Mouse (Mus musculus) small intestine, adult 2 months (tissue): ENCODE data around the gene Cdh1. TPM values are rescaled to one million over a fixed set of nuclear protein-coding genes. Genes with fewer than 3 reads are reported as not detected.

Source experiments
- H3K27ac ChIP-seq: fragments of 200-500 bp; 2 replicates; pipeline ENCODE4 v1.5.1; 2012; ENCODE audit warnings: low read depth, low read length, control low read depth, inconsistent platforms; ENCODE audit not compliant: insufficient read depth
- H3K27me3 ChIP-seq: fragments of 200-500 bp; 2 replicates; pipeline ENCODE4 v1.6.1; 2012; ENCODE audit warnings: mild to moderate bottlenecking, moderate library complexity, low read length, inconsistent platforms; ENCODE audit not compliant: control insufficient read depth, insufficient read depth
- H3K36me3 ChIP-seq: fragments of 200-500 bp; 2 replicates; pipeline ENCODE4 v1.6.1; 2012; ENCODE audit warnings: mild to moderate bottlenecking, low read length, control low read depth, inconsistent platforms; ENCODE audit not compliant: control insufficient read depth, insufficient read depth
- H3K4me1 ChIP-seq: fragments of 200-500 bp; 2 replicates; pipeline ENCODE4 v1.6.1; 2012; ENCODE audit warnings: low read length, inconsistent platforms, mixed read lengths; ENCODE audit not compliant: control insufficient read depth, insufficient read depth, insufficient read length
- H3K4me3 ChIP-seq: fragments of 200-500 bp; 2 replicates; pipeline ENCODE4 v1.5.1; 2012; ENCODE audit warnings: low read depth, mild to moderate bottlenecking, control low read depth, inconsistent platforms, low read length, moderate library complexity
- CTCF ChIP-seq: fragments of 200-500 bp; IDR thresholded peaks from 2 replicates; pipeline ENCODE4 v1.5.1; 2012; ENCODE audit warnings: low read depth, mild to moderate bottlenecking, control low read depth, inconsistent platforms, low read length, moderate library complexity, mixed read lengths; ENCODE audit not compliant: insufficient replicate concordance, insufficient read length; ENCODE audit errors: extremely low read depth
- POLR2A ChIP-seq: fragments of 200-500 bp; IDR thresholded peaks from 2 replicates; pipeline ENCODE4 v1.6.1; 2012; ENCODE audit warnings: low read depth, mild to moderate bottlenecking, control low read depth, inconsistent platforms, low read length, moderate library complexity
- WGBS: fragments of 180-500 bp; shearing (Covaris S2); methylation state at CpG from one replicate; pipeline ENCODE4 v1.1.7; 2018; 5-methylcytosine and 5-hydroxymethylcytosine counted together
- polyA plus RNA-seq: library from polyadenylated mRNA; depleted of rRNA; stranded (reverse); fragments of >200 nt; gene quantifications from 2 replicates; pipeline ENCODE4 v1.2.3, GENCODE M21; 2012; rRNA removed

Gene Cdh1
- polyA plus RNA-seq, 1 experiment, result 234 TPM

- H3K27ac ChIP-seq, result no peak overlapping the region
- no peaks in the 10 kb centered on the region for H3K4me1 ChIP-seq
- TF ChIP-seq CTCF (peak; percentile 80; the same call in 1 of the 2 replicates), POLR2A (no peak)
- no peaks in the 10 kb centered on the region for H3K36me3 ChIP-seq
- no peak overlapping the region for H3K4me3 ChIP-seq
- WGBS, result 10% methylated on average over 17 of the region's 17 CpGs
- H3K27me3 ChIP-seq, result no peaks in the 10 kb centered on the region
Observed at GRCm38 (mm10) chr8:106718091-106718500, 114.9 kb downstream of the Cdh1 start.

Other genes with a start within 250 kb of the Cdh1 start
- gene Zfp90, start 188.0 kb upstream of the Cdh1 start, polyA plus RNA-seq, result 0.60 and 0.70 TPM in 2 replicates
- not detected in 2 replicates for gene 6030452D12Rik, start 102.8 kb upstream of the Cdh1 start, polyA plus RNA-seq
- 0.34 and 0.42 TPM in 2 replicates for gene Cdh3, start 92.5 kb upstream of the Cdh1 start, polyA plus RNA-seq
- 78.0 and 81.0 TPM in 2 replicates for gene Gm10073, start 29.9 kb upstream of the Cdh1 start, polyA plus RNA-seq
- 1.2 and 2.1 TPM in 2 replicates for gene Tango6, start 79.7 kb downstream of the Cdh1 start, polyA plus RNA-seq